Mouse (Mus musculus) gastrocnemius, postnatal 25 days (tissue): Measurements from ENCODE around the gene Lmcd1. TPM values are rescaled to one million over a fixed set of nuclear protein-coding genes. Genes with fewer than 3 reads are reported as not detected.

Source experiments
- DNase-seq: peaks from one replicate; pipeline ENCODE4 v3.0.0; 2022
- total RNA-seq, 2 experiments: library from RNA; stranded (reverse); gene quantifications; 1 replicate in 1 of 2; 2 replicates in 1 of 2; pipeline ENCODE4 v1.2.3; 2021

Lmcd1 gene
- total RNA-seq, 2 experiments from 2014 or later: 98.2 to 394 TPM

DNA sequence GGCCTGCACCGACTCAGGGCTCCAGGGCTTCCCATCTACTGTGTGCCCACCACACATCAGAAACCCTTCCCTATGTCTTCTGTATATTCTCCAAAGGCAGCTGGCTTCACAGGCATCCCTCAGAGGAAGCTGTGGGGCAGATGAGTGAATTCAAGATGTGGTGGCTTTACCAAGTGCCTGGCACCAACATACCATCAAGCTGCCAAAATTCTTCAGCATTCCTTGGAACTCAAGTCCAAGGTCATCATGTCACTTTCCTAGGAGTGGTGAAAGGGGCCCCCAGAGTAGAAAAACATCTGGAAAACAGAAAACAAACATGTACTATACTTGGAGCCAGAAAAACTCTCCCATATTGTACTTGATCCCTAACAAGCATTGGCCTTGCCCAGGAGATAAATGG, 85.8 kb downstream of the Lmcd1 start:
- no peak for DNase-seq

GRCm38 (mm10) chr6:112360676-112361075, 87.1 kb downstream of the Lmcd1 start:
- no peak for DNase-seq

DNA sequence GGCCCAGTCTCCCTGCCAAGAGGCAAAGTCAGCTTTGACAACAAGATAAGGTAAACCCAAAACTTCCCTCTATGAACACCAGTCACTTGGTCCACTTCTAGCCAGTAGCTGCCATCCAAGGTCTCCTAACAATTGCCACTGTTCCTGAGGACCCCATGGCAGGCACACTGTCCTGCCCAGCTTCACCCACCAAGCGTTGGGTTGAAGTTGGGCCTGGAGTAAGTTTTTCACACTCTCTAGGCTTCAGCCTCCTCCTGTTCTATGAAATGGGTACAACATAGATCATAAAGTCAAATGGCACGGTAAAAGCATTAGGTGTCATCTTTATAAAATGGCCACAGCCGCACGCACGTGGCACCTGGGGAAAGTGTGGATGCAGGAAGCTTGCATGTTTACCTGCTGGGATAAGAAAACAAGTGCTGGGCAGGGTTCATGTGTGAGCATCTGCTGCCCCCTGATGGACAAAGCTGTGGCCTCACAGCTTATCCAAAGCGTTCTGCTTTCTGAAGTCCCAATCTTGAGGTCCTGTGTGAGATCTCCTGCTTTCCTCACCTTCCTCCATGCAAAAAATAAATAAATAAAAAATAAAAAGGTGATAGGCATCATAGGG, 88.9 kb downstream of the Lmcd1 start:
- DNase-seq: no peak

DNA sequence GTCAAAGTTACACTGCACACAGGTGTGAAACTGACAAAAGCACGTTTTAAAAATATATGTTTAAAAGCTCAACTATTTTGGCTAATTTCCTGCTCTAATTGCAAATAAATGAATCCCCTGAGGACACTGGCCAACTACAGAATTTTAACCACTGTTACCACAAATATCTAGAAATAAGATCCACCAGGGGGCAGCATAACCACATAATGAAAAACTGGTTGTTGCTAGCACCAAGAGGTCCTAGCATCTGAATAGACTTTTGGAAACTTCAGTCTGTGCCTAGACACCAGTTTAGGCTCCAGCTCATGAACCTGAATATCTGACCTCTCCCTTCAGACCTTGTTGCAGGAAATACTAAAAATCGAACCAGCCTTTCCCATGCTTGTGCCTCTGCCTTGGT, 91.0 kb downstream of the Lmcd1 start:
- no peak for DNase-seq

DNA sequence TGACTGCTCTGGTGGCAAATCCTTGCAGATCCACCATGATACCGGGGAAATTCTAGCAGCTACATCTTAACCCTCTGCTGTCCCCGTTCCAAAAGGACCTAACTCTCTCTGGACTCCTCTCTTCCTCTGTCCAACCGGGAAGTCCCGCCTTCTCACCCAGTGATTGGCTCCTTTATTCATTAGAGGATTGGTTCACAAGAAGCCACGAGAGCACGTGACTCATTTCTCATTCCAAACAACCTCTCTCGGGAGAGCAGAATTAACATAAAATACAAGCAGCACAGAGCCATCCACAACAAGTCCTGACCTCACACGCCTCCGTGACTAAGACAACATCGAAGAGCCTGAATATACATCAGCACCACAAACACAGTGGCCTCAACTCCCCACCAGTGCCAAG, 91.7 kb downstream of the Lmcd1 start:
- no peak for DNase-seq

DNA sequence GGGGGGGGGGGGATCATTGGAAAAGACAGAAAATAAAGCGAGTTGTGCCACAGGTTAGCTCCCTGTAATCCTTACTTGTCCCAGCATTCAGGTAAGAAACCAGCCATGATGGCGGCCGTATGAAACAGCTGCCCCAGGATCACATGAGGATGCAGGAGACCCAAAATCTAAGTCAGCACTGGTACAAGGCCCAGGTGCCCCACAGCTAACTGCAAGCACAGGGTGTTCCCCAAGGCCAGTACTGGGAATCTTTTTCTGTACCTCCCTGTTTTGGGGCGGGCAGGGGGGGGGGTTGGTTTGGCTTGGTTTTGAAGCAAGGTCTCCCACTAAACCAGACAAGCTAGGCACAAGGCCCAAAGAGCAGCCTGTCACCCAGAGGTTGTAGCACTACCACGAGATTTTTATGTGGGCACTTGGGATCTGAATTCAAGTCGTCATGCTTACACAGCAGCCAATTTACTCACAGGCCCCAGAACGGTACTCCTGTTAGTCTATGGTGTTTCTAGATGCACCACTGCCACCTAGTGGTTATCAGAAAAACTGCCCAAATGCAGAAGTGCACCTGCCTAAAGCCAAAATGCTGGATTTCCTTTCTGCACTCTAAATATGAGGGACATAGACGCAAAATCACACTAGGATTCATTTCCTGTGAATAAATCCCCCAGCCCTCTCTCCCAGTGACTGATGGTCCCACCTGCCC, 100.5 kb downstream of the Lmcd1 start:
- DNase-seq: no peak

- DNase-seq: no peak
Observed at GRCm38 (mm10) chr6:112375661-112376392, 102.3 kb downstream of the Lmcd1 start.

GRCm38 (mm10) chr6:112379054-112379453, 105.5 kb downstream of the Lmcd1 start:
- DNase-seq: no peak

Other genes with a start within 250 kb of the Lmcd1 start
- gene Ssu2, start 114.3 kb downstream of the Lmcd1 start, total RNA-seq: 1 to 10 TPM in 1 of 2 experiments, under 1 TPM in 1; 0.78 to 1.4 TPM
- 100 to 1,000 TPM in 1 of 2 experiments, 10 to 100 TPM in 1; 82.3 to 109 TPM for gene Cav3, start 185.7 kb downstream of the Lmcd1 start, total RNA-seq
- under 1 TPM; 0.15 to 0.88 TPM for gene Oxtr, start 216.2 kb downstream of the Lmcd1 start, total RNA-seq